Mouse (Mus musculus) urinary bladder, adult 18-20 months (tissue): ENCODE measurements around the gene Rgs7bp.

ENCODE experiments used
- DNase-seq, 2 experiments: peaks; one replicate each; pipeline ENCODE4 v3.0.0; 2022; ENCODE audit warnings: low spot score in 2 of 2, mixed read lengths in 2 of 2

The Rgs7bp gene

GRCm38 (mm10) chr13:105054181-105054940 lies at the start of gene Rgs7bp:
Gene Rgs7bp, minus strand, starts transcription at chr13:105054930.
- DNase-seq, result peak; percentile 41 to 64

- no peak for DNase-seq
Observed at GRCm38 (mm10) chr13:105104385-105104784, 49.7 kb upstream of the Rgs7bp start.

GRCm38 (mm10) chr13:105100705-105101104 lies 46.0 kb upstream of the Rgs7bp start:
- no peak for DNase-seq

DNA sequence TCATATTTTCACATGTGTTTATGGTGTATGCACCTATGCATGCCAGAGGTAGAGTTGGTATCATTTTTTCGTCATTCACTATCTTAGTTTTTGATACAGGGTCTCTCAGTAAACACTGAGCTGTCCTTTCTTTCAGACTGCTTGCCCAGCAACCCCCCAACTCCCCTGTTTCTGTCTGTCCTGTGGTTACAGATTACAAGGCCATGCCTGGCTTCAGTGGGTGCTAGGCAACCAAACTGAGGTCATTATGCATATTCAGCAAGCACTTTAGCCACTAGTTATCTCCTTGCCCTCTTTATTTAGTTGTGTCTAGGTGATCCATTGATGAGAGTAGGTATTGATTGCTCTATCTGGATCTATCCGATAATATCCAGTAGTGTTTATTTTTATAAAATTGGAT lies 41.6 kb upstream of the Rgs7bp start:
- no peak for DNase-seq

- DNase-seq, result no peak
Observed at GRCm38 (mm10) chr13:105089276-105089675, 34.5 kb upstream of the Rgs7bp start.

GRCm38 (mm10) chr13:105081862-105082261 lies 27.1 kb upstream of the Rgs7bp start, which contains the start of gene 4933425L06Rik:
Gene 4933425L06Rik, plus strand, starts transcription at chr13:105082122.
- no peak for DNase-seq

DNA sequence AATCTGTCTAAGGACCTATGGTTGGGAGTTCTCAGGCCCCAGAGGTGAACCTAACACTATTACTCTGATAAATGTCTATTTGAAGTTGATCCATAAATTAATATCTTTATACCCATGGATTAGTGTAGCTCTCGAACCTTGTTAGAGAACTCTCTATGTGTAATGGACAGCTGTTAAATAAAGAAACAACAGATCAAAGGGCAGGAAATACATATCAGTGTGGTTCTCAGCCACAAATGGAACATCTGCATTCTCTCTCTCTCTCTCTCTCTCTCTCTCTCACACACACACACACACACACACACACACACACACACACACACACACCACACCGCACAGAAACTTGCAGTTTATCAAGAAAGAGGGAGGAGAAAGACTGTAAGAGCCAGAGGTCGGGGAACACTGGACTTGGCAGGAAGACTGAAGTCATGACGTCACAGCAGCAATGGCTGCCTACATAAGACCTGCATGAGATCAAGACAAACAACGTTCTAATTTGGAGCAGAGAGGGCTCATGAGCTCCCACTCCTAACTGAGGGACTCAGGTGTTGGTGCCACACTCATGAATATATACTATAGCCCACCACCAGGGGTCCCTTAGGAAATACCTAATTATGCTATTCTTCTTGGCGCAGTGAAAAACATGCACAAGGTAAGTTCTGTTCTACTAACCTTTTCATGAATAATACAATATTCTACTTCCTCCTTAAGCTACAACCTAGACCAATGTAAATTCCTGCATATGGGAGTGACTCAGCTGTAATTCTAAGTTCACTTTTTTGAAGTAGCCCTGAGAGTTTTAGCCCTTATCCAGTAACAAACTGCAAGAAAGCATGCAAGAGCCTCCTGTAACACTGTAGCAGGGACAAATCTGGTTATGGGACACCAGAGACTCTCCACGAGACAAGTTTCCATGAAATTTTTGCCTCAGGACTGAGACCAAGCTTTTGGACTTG lies 12.4 kb upstream of the Rgs7bp start:
- no peak for DNase-seq

DNA sequence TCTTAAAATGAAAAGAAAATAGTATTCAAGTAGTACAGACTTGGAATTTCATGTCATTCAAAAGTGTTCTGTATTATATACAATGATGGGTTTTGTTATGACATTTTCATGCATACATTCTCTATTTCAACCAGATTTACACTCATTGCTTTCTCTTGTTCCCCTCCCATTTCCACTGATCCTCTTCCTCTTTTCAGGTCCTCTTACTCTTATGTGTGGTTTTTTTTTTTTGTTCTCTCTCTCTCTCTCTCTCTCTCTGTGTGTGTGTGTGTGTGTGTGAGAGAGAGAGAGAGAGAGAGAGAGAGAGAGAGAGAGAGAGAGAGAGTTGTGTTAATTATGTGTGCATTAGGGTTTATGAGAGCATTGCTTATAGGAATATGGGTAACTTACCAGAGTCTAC lies 11.4 kb upstream of the Rgs7bp start:
- DNase-seq, result no peak

DNA sequence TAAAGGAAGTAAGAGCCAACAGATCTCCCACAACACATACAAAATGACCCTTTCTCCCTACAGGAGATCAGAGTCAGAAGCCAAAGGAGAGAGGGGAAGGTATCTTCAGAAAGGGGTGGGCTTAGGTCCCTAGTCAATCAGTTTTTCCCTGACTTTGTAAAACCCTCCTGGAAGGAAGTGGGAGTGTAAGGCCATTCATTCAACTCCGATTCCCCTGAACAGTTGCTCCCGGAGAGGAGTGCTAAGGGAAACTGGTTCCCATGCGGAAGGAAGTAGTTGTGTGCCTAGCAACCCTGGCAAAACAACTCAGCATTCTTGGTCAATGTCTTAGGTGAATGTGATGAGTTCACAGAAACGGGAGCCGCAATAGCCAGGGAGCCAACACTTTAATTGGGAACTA lies 644 bp upstream of the Rgs7bp start:
- no peak for DNase-seq

- DNase-seq, result no peak
Observed at GRCm38 (mm10) chr13:105054941-105055309, 195 bp upstream of the Rgs7bp start.

DNA sequence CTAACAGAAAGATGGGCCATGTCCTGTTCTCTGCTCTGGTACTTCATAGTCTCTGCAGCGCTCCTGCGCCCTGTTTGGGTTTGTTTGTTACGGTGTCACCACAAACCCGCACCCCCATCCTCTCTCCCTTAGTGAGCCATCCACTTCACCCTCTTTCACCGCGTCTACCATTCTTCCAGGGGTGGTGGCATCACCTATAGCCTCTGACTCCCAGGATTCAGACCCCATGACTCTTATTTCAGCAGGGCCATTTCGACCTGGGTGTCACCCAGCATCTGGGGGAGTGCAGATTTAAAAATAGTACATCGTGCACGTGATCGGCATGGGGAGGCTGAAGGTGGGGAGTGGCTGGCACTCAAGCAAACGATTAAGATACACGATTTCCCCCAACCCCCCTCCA lies 1.1 kb downstream of the Rgs7bp start:
- peak in 1 of 2 experiments; percentile 9 for DNase-seq

DNA sequence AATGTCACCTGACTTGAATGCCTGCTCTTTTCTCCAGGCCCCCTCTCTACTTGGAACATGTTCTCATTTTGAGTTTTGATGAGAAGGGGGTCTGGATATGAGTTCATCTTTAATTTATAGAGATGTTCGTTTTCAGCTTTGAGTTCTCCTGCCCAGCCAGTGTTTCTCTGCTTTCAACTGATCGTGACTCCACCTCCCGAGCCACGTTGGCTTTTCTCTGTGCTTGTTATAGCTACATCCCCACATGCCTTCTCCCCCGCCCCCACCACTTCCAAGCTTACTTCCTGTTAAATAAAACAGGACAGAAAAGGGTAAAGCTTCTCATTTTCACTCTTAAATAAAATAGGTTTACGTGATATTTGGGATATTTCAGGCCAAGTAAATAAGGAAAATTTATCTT lies 3.3 kb downstream of the Rgs7bp start:
- DNase-seq, result no peak

DNA sequence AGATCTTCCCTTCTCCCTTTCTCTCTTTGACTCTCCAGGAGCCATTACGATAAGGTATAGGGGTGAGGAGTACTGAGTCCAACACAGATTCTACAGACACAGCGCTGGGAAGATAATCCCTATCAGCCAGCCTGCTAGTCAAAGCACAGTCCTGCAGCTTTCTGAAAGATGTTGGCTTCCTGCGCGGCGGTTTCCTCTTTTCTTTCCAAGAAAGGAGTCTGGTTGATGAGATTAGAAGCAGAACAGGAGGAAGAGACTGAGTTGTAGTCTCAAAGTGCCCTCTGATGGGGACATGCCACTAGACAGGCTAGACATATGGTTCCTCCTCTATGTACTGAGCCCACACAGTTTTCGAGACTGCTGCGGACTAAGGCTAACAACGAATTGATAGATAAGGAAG lies 6.1 kb downstream of the Rgs7bp start:
- DNase-seq, result no peak

GRCm38 (mm10) chr13:105047377-105047776 lies 7.4 kb downstream of the Rgs7bp start:
- DNase-seq, result no peak

DNA sequence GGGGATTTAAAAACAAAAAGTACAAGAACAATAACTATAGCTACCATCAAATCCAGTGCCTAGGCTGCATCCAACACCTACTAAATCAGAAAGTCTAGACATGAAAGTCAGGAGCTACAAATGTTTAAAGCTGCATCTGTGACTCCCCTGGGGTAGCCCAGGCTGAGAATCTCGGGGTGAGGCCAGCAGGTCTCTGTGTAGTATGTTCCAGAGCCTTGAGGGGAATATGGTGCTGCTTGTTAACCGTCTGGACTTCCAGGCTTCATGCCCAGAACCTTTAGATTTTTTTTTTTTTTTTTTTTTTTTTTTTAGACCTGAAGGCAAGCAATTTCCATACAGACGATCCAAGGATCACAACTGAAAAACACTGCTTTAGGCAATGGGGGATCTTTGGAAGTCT lies 10.8 kb downstream of the Rgs7bp start:
- no peak for DNase-seq

DNA sequence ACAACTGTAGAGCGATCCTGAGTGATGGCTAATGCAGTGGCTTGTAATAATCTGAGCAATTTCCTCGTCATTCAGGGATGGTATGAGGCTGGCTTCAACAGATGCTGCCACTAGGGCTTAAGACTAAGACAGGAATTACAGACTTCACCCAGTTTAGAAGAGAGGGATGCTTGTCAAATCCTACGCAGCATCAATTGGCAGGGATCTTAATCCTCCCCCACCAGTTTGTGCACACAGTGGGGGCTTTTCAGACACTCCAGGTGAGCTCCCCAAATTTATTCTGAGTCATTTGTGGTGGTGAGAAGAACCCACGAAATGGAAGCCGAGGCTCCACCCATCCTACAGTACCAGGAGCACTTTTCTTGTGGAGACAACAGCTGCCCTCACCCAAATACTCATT lies 16.4 kb downstream of the Rgs7bp start:
- DNase-seq, result no peak

DNA sequence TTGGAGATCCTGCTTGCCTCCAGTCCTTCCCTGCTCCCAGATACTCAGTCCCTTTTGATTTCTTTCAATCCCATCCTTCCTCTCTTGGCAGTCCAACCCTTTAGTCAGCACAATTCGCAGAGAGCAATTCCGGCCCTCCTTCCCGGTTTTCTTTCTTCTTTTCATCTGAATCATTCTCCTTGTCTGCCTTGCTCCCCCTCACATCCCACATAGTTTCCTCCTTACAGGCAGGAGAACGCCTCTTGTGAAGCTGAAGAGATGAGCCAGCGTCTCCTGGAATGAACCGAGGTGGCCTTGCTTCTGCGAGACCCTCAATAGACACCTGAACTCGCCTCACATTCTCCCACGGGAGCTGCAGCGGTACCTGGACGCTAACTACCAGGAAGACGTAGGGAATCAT lies 16.9 kb downstream of the Rgs7bp start:
- no peak for DNase-seq

- DNase-seq, result no peak
Observed at GRCm38 (mm10) chr13:105031882-105032281, 22.8 kb downstream of the Rgs7bp start.

GRCm38 (mm10) chr13:105028276-105028675 lies 26.5 kb downstream of the Rgs7bp start:
- no peak for DNase-seq

DNA sequence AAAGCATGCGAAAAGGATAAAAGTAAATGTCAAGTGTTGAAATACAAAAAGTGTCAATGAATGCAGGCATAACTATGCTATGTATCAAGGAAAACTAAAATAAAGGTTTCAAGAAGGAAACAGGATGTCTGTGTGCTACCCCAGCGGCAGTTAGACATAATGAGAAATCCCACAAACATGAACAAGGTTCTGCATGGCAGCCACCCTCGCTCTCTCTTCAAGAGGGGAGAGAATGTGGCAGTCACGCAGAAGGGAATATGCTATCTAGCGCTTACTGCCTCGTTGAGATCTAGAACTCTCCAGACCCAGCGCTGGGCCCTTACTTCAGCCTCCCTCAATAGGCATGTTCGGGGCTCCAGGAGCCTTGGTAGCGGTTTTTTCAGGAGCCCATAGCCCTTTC lies 38.2 kb downstream of the Rgs7bp start:
- no peak for DNase-seq

DNA sequence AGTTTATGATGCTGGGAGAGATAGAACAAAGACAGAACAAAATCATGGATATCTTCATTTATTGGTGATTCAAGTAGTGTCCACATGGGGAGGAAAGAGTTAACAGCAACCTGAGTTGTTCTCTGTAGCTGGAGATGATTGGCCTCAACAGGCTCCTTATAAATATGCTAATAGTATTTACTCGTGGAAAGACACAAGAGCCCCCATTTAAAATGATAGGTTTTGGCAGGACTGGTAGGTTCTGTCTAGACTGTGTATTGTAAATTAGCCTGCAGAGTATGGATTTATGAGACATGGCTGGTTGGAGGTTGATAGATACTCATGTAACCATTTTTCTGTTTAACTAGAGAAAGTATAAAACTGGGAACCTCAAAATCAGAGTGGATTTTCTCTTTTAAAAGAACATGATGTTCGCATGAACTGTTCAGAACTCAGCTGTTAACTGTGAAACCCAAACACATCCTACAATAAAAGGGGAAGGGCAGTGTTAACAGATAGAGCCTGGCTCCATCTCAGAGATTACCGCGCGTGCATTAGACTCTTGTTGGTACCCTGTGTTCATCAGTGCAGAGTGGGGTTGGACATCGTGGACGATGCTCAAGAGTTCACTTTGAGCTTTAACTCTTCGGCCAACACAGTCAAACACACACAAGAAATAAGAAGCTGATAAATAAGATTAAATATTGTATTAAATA lies 38.9 kb downstream of the Rgs7bp start:
- DNase-seq, result no peak

- DNase-seq, result no peak
Observed at GRCm38 (mm10) chr13:105011300-105011699, 43.4 kb downstream of the Rgs7bp start.
